Mouse (Mus musculus) forebrain, embryonic 10.5 days (tissue): ENCODE measurements around the gene Itsn2. TPM values are rescaled to one million over a fixed set of nuclear protein-coding genes. Genes with fewer than 3 reads are reported as not detected.

ENCODE experiments used
- DNase-seq: peaks from one replicate; pipeline ENCODE4 v3.0.0-alpha.2; 2017; ENCODE audit warnings: low spot score; ENCODE audit errors: extremely low spot score
- H3K27ac ChIP-seq: fragments of 300-500 bp; sonication (generic); 2 replicates; pipeline ENCODE4 v1.5.1; 2016; ENCODE audit warnings: mild to moderate bottlenecking
- H3K27me3 ChIP-seq: fragments of 300-500 bp; sonication (generic); 2 replicates; pipeline ENCODE4 v1.6.1; 2016; ENCODE audit warnings: mild to moderate bottlenecking; ENCODE audit not compliant: poor library complexity, severe bottlenecking
- H3K36me3 ChIP-seq: fragments of 300-500 bp; sonication (generic); replicated peaks from 2 replicates; pipeline ENCODE4 v1.6.1; 2016; ENCODE audit warnings: mild to moderate bottlenecking, moderate library complexity
- H3K4me1 ChIP-seq: fragments of 300-500 bp; sonication (generic); 2 replicates; pipeline ENCODE4 v1.6.1; 2016
- H3K4me3 ChIP-seq: fragments of 300-500 bp; sonication (generic); 2 replicates; pipeline ENCODE4 v1.5.1; 2016; ENCODE audit warnings: mild to moderate bottlenecking, moderate library complexity
- H3K9me3 ChIP-seq: fragments of 300-500 bp; sonication (generic); 2 replicates; pipeline ENCODE4 v1.6.1; 2016; ENCODE audit warnings: mild to moderate bottlenecking, moderate library complexity
- WGBS: fragments of 180-500 bp; shearing (Covaris S2); methylation state at CpG from one replicate; pipeline ENCODE4 v1.1.7; 2016; 5-methylcytosine and 5-hydroxymethylcytosine counted together
- polyA plus RNA-seq: library from polyadenylated mRNA; unstranded; fragments of >200 nt; fragmentation: Nextera tagmentation; extraction: Ambion mirVana; gene quantifications from 2 replicates; pipeline ENCODE4 v1.2.1, GENCODE M21; 2016

Gene Itsn2
- polyA plus RNA-seq, 1 experiment from 2014 or later: 14.5 TPM

GRCm38 (mm10) chr12:4624201-4624600, 31.8 kb downstream of the Itsn2 start:
- no peaks in the 10 kb centered on the region for H3K36me3 ChIP-seq
- H3K9me3 ChIP-seq: no peaks in the 10 kb centered on the region
- WGBS: 91% methylated on average over 1 of the region's 1 CpGs
- H3K4me1 ChIP-seq: no peaks in the 10 kb centered on the region
- H3K4me3 ChIP-seq: no peak overlapping the region
- H3K27me3 ChIP-seq: no peaks in the 10 kb centered on the region
- DNase-seq: no peak
- no peak overlapping the region for H3K27ac ChIP-seq

- Histone ChIP-seq H3K9me3 (no peaks in the 10 kb centered on the region), H3K27ac (no peak overlapping the region), H3K4me3 (no peak overlapping the region), H3K27me3 (no peaks in the 10 kb centered on the region), H3K4me1 (peaks cover 3% of the 10 kb centered on the region), H3K36me3 (peaks cover 48% of the 10 kb centered on the region)
- WGBS: 86% methylated on average over 8 of the region's 8 CpGs
- no peak for DNase-seq
Observed at GRCm38 (mm10) chr12:4632957-4633356, 40.5 kb downstream of the Itsn2 start.

GRCm38 (mm10) chr12:4638438-4638837, 46.0 kb downstream of the Itsn2 start:
- Histone ChIP-seq H3K27ac (no peak overlapping the region), H3K27me3 (no peaks in the 10 kb centered on the region), H3K36me3 (peaks cover 42% of the 10 kb centered on the region), H3K9me3 (no peaks in the 10 kb centered on the region), H3K4me1 (no peaks in the 10 kb centered on the region), H3K4me3 (no peak overlapping the region)
- WGBS: 85% methylated on average over 1 of the region's 1 CpGs
- DNase-seq: no peak

DNA sequence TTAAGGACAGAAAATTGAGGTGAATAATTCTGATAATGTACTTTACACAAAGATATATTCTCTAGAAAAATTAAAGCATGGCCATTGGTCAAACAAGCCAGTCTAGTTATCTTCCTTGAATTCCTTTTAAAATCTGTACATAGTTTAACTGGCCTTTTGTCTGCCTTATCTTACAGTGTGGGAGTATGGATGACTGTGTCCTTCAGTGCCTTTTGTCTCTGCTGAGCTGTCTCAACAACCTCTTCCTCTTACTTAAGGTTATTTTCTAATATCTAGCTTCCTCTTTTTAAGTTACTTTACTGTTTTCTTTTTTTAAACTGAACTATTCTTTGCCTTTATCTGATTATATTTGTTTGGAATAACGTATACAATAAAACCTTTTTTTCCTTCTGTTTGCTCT, 48.3 kb downstream of the Itsn2 start:
- Histone ChIP-seq H3K36me3 (peaks cover 27% of the 10 kb centered on the region), H3K9me3 (no peaks in the 10 kb centered on the region), H3K4me1 (no peaks in the 10 kb centered on the region), H3K27me3 (no peaks in the 10 kb centered on the region), H3K4me3 (no peak overlapping the region), H3K27ac (no peak overlapping the region)
- no peak for DNase-seq
- WGBS: 98% methylated on average over 1 of the region's 1 CpGs

- Histone ChIP-seq H3K4me1 (peaks cover 2% of the 10 kb centered on the region), H3K9me3 (no peaks in the 10 kb centered on the region), H3K27ac (no peak overlapping the region), H3K36me3 (peaks cover 15% of the 10 kb centered on the region), H3K4me3 (no peak overlapping the region), H3K27me3 (no peaks in the 10 kb centered on the region)
- WGBS: 92% methylated on average over 2 of the region's 2 CpGs
- no peak for DNase-seq
Observed at GRCm38 (mm10) chr12:4656813-4657212, 64.4 kb downstream of the Itsn2 start.

DNA sequence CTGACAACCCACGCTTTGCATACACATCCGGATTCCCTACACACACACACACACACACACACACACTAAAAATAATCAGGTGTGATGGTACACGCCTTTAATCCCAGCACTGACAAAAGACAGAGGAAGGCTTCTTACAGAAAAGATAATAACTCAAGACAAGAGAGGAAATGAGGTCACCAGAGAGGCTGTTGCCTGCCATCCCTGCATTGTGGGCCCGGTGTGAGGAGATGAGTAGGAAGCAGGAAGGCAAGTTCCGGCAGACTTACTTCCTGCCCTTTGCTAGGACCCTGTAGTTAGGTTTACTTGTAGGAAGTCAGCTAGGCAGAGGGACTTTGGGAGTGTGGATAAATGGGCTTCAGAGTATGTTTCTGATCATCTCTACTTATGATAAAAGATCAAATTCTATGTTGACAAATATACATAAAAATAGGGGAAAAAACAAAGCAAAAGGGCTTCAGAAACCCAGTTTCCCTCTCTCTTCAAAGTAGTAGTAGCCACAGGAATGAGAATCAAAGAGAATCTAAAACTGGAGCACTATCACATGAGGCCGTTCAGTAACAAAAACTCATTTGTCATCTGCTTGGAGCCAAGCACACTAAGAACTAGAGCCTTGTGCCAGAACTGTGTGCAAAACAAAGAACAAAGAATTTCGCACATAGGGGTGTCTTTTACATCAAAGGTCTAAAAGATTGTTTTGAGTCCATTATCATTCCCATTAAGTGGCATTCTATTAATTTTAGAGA, 72.7 kb downstream of the Itsn2 start:
- no peak overlapping the region for H3K27ac ChIP-seq
- WGBS: 85% methylated on average over 7 of the region's 7 CpGs
- no peak overlapping the region for H3K4me3 ChIP-seq
- DNase-seq: no peak
- peaks cover 7% of the 10 kb centered on the region for H3K4me1 ChIP-seq
- H3K9me3 ChIP-seq: no peaks in the 10 kb centered on the region
- peaks cover 14% of the 10 kb centered on the region for H3K36me3 ChIP-seq
- no peaks in the 10 kb centered on the region for H3K27me3 ChIP-seq

GRCm38 (mm10) chr12:4665675-4666037, 73.2 kb downstream of the Itsn2 start:
- DNase-seq: no peak
- H3K27ac ChIP-seq: no peak overlapping the region
- H3K4me3 ChIP-seq: no peak overlapping the region
- H3K9me3 ChIP-seq: no peaks in the 10 kb centered on the region
- H3K27me3 ChIP-seq: no peaks in the 10 kb centered on the region
- peaks cover 14% of the 10 kb centered on the region for H3K36me3 ChIP-seq
- 95% methylated on average over 5 of the region's 5 CpGs for WGBS
- peaks cover 7% of the 10 kb centered on the region for H3K4me1 ChIP-seq

DNA sequence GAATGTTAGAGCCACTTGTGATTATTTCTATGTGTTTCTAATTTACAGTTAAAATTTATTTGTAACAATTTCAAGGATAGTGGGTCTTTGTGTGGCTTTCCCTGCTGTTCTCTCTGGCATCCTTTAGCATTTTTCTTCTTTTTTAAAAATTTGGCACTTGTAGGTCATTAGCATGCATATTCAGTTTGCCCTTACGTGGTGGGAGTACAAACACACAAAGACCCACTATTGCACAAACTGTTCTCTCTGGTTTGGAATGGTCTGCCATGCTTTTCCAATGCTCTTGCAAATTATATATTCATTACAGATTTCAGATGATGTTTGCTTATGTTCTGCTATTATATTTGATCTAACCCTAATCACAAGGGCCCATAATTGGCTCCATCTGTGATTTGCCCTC, 83.9 kb downstream of the Itsn2 start:
- no peaks in the 10 kb centered on the region for H3K4me1 ChIP-seq
- 88% methylated on average over 1 of the region's 1 CpGs for WGBS
- no peaks in the 10 kb centered on the region for H3K27me3 ChIP-seq
- H3K9me3 ChIP-seq: no peaks in the 10 kb centered on the region
- H3K36me3 ChIP-seq: peaks cover 24% of the 10 kb centered on the region
- no peak overlapping the region for H3K27ac ChIP-seq
- no peak overlapping the region for H3K4me3 ChIP-seq
- DNase-seq: no peak

- H3K27ac ChIP-seq: no peak overlapping the region
- H3K9me3 ChIP-seq: no peaks in the 10 kb centered on the region
- H3K36me3 ChIP-seq: no peaks in the 10 kb centered on the region
- H3K27me3 ChIP-seq: no peaks in the 10 kb centered on the region
- no peak overlapping the region for H3K4me3 ChIP-seq
- 82% methylated on average over 4 of the region's 4 CpGs for WGBS
- no peak for DNase-seq
- H3K4me1 ChIP-seq: no peaks in the 10 kb centered on the region
Observed at GRCm38 (mm10) chr12:4679971-4680370, 87.5 kb downstream of the Itsn2 start.

DNA sequence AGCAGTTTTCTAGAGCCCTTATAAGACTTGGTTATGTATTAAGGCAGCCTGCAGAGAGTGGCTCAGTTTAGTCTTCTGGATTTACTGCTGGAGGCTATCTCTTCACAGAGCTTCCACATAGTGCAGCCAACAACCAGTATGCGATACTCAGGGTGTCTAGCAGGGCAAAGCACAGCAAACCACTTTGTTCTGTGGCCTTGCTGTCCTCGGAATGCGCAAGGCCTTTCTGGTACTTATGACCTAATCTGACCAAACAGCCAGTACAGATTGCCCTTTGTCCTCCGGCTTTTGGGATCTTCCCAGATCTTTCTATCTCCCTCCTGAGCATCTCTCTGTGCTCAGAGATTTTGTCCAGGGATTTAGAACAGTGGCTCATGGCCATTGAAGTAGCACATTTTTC, 93.0 kb downstream of the Itsn2 start:
- Histone ChIP-seq H3K27me3 (no peaks in the 10 kb centered on the region), H3K4me1 (no peaks in the 10 kb centered on the region), H3K27ac (no peak overlapping the region), H3K9me3 (no peaks in the 10 kb centered on the region), H3K36me3 (no peaks in the 10 kb centered on the region), H3K4me3 (no peak overlapping the region)
- DNase-seq: no peak
- WGBS: 74% methylated on average over 4 of the region's 4 CpGs

- no peaks in the 10 kb centered on the region for H3K27me3 ChIP-seq
- WGBS: 96% methylated on average over 2 of the region's 2 CpGs
- H3K4me1 ChIP-seq: no peaks in the 10 kb centered on the region
- H3K4me3 ChIP-seq: no peak overlapping the region
- H3K36me3 ChIP-seq: no peaks in the 10 kb centered on the region
- DNase-seq: no peak
- H3K9me3 ChIP-seq: no peaks in the 10 kb centered on the region
- no peak overlapping the region for H3K27ac ChIP-seq
Observed at GRCm38 (mm10) chr12:4688386-4688785, 95.9 kb downstream of the Itsn2 start.

DNA sequence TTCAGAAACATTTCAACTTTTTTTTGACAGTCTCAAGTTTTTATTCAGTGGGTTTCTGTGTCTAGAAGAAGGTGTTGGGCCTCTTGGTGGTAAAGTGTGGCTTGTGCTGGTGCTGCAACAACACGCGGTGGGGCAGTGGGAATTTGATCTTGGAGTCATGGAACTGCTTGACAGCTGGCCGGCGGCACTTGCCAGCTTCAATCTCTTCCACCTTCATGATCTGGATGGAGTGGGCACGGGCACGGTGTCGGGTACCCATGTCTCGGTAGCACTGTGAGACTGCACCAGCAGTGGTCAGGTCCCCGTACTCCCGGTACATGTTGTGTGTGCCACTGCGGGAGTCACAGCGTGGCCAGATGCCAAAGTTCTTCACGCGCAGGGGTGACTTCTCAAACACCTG, 96.9 kb downstream of the Itsn2 start:
- Histone ChIP-seq H3K4me3 (no peak overlapping the region), H3K27ac (no peak overlapping the region), H3K27me3 (no peaks in the 10 kb centered on the region), H3K9me3 (no peaks in the 10 kb centered on the region), H3K36me3 (no peaks in the 10 kb centered on the region), H3K4me1 (no peaks in the 10 kb centered on the region)
- WGBS: 93% methylated on average over 14 of the region's 14 CpGs
- no peak for DNase-seq

DNA sequence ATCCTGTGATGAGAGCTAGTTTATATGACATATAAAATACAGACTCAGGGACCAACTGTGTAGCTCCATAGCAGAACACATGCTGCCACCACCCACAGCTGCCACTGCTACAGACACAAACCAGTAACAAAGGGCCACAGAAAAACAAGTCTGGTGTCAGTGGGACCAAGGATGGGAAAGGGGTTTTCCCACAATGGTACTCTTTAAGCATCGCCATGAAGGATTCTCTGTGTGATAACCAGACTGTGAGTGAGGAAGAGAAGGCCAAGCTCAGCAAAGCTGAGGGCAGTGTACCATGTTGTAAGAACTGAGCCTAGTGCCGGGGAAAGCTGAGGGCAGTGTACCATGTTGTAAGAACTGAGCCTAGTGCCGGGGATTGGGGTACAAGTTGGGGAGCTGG, 98.8 kb downstream of the Itsn2 start:
- Histone ChIP-seq H3K4me3 (no peak overlapping the region), H3K27me3 (no peaks in the 10 kb centered on the region), H3K9me3 (no peaks in the 10 kb centered on the region), H3K36me3 (no peaks in the 10 kb centered on the region), H3K27ac (no peak overlapping the region), H3K4me1 (no peaks in the 10 kb centered on the region)
- WGBS: 90% methylated on average over 3 of the region's 3 CpGs
- DNase-seq: no peak

DNA sequence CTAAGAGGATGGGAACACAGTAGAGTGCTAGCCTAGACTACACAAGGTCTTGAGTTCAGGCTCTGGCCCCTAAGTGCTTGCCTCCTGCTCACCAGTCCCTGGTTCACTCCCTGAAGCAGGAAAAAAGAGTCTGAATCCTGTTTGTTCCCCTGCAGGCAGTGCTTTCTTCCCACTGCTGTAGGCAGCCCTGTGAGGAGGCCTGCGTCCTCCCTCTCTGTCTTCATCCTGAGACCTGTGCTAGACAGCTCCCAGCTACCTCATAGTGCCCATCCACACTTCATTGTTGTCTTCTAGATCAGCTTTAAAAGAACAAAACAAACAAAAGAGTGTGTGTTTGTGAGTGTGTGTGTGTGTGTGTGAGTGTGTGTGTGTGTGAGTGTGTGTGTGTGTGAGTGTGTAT, 102.1 kb downstream of the Itsn2 start:
- no peak overlapping the region for H3K27ac ChIP-seq
- H3K36me3 ChIP-seq: peaks cover 2% of the 10 kb centered on the region; the same call in 1 of the 2 replicates
- WGBS: 91% methylated on average over 1 of the region's 1 CpGs
- H3K4me3 ChIP-seq: no peak overlapping the region
- DNase-seq: no peak
- no peaks in the 10 kb centered on the region for H3K9me3 ChIP-seq
- peaks cover 4% of the 10 kb centered on the region; the same call in 1 of the 2 replicates for H3K4me1 ChIP-seq
- H3K27me3 ChIP-seq: no peaks in the 10 kb centered on the region
